Mouse (Mus musculus) spleen, adult 2 months (tissue): Measurements from ENCODE around the gene Tmcc1.

Source experiments
- CTCF ChIP-seq: fragments of 200-500 bp; IDR thresholded peaks from 2 replicates; pipeline ENCODE4 v1.5.1; 2011; ENCODE audit warnings: mild to moderate bottlenecking, inconsistent platforms; ENCODE audit not compliant: insufficient read depth, insufficient read length, insufficient replicate concordance; ENCODE audit errors: extremely low read depth
- POLR2A ChIP-seq: fragments of 200-500 bp; IDR thresholded peaks from 2 replicates; pipeline ENCODE4 v1.6.1; 2011; ENCODE audit warnings: low read depth, low read length, inconsistent platforms

GRCm38 (mm10) chr6:115984580-115984979 lies 208.7 kb downstream of the Tmcc1 start:
- TF ChIP-seq POLR2A (no peak), CTCF (no peak)
